Mouse (Mus musculus) hematopoietic stem cell, adult 5-6 weeks (primary cell): ENCODE results near the gene Stxbp5. TPM values are rescaled to one million over a fixed set of nuclear protein-coding genes. Genes with fewer than 3 reads are reported as not detected.

ENCODE experiments used
- total RNA-seq: library from RNA; stranded (forward); fragments of 172-1452, 232-1000 nt; gene quantifications from 2 replicates; pipeline ENCODE4 v1.2.3, GENCODE M21; 2017

Gene Stxbp5
- total RNA-seq, 1 experiment from 2014 or later, result 56.1 TPM

Other genes with a start within 250 kb of the Stxbp5 start
- 0.05 and 0.13 TPM in 2 replicates for gene Samd5, start 225.9 kb downstream of the Stxbp5 start, total RNA-seq